ENCODE assay signal across 9 mouse cellular contexts in genomic region chr12:70144637-70145448, GRCm38 (mm10). TPM values are rescaled to one million over a fixed set of nuclear protein-coding genes. Genes with fewer than 3 reads are reported as not detected.
DNase-seq lines count a peak whose midpoint lies in the region; ATAC-seq and TF ChIP-seq lines count a peak whose summit lies in the region.
"Had no signal": no experiment of that assay in that cellular context is flagged by ENCODE, and none has a peak within 500 bp of the region (broad histone marks: within the 10 kb centered on the region; RNA-seq: fewer than 3 reads in every experiment).

No protein-coding gene starts in this region.

- WGBS in heart, adult 2 months = 21% methylated on average over 20 of the region's 20 CpGs
- 53% methylated on average over 20 of the region's 20 CpGs for WGBS in limb, embryonic 13.5 days

- no peaks in the 10 kb centered on the region for H3K79me2 ChIP-seq in heart, adult 2 months (replicated peaks; ENCODE audit: control insufficient read depth, insufficient read depth, low read length)
- H3K79me2 ChIP-seq in myocyte (ENCODE audit: control insufficient read depth, insufficient read depth) = no peaks in the 10 kb centered on the region

- TF ChIP-seq EP300 in heart, adult 2 months (IDR thresholded peaks at IDR 0.05; ENCODE audit: insufficient read depth, low read depth, low read length) = no peak

- no peaks in the 10 kb centered on the region for H3K27me3 ChIP-seq in heart, adult 2 months (ENCODE audit: control insufficient read depth, insufficient read depth, low read length)
- no peaks in the 10 kb centered on the region for H3K27me3 ChIP-seq in limb, embryonic 13.5 days
- H3K27me3 ChIP-seq in myocyte (ENCODE audit: control insufficient read depth, insufficient read depth, insufficient read length) = no peaks in the 10 kb centered on the region
- H3K27me3 ChIP-seq: hindbrain, embryonic 15.5 days had no signal

- no peak overlapping the region for H3K4me3 ChIP-seq in heart, adult 2 months
- H3K4me3 ChIP-seq in limb, embryonic 13.5 days = no peak overlapping the region
- H3K4me3 ChIP-seq in myocyte = no peak overlapping the region
- H3K4me3 ChIP-seq: hindbrain, embryonic 15.5 days had no signal

- no peaks in the 10 kb centered on the region for H3K9me3 ChIP-seq in limb, embryonic 13.5 days
- H3K9me3 ChIP-seq: hindbrain, embryonic 15.5 days had no signal

- no peak for TF ChIP-seq POLR2A in heart, adult 2 months (IDR thresholded peaks at IDR 0.05; ENCODE audit: insufficient read depth, low read depth, low read length)
- no peak for TF ChIP-seq POLR2A in myocyte (IDR thresholded peaks at IDR 0.05; ENCODE audit: insufficient read length, low read depth)

- no peak overlapping the region for H3ac ChIP-seq in myocyte (ENCODE audit: control insufficient read depth, insufficient read length)

- peaks cover 6% of the 10 kb centered on the region for H3K4me1 ChIP-seq in heart, adult 2 months (ENCODE audit: control insufficient read depth, insufficient read depth, low read length)
- peaks cover 12% of the 10 kb centered on the region for H3K4me1 ChIP-seq in limb, embryonic 13.5 days

- H3K4me2 ChIP-seq in limb, embryonic 13.5 days (replicated peaks) = 0 out of 2 replicates have a peak overlapping the region, but pooled peaks have one; percentile 15
- peak overlapping the region; percentile 44 for H3K4me2 ChIP-seq in myocyte (ENCODE audit: low read depth)
- H3K4me2 ChIP-seq: hindbrain, embryonic 15.5 days had no signal

- peak overlapping the region; percentile 54 for H3K27ac ChIP-seq in heart, adult 2 months
- H3K27ac ChIP-seq in limb, embryonic 13.5 days = no peak overlapping the region
- H3K27ac ChIP-seq: hindbrain, embryonic 15.5 days had no signal

- DNase-seq in B cell, adult 2 months = peak; percentile 79 to 83
- DNase-seq in Muller cell, postnatal 12 days (ENCODE audit: inconsistent ontology term) = peak; percentile 37
- DNase-seq in cerebellum, postnatal 10 days = peak; percentile 80 to 87
- peak; percentile 53 to 54 for DNase-seq in heart, adult 2 months
- peak; percentile 20 to 53 for DNase-seq in kidney, adult 8-10 months
- peak; percentile 50 to 63 for DNase-seq in thymus, postnatal 36 days

- H3K9ac ChIP-seq in heart, adult 2 months (ENCODE audit: low read depth, low read length) = no peak overlapping the region
- H3K9ac ChIP-seq in limb, embryonic 13.5 days = no peak overlapping the region
- H3K9ac ChIP-seq: hindbrain, embryonic 15.5 days had no signal

- intact Hi-C loops in heart, adult 2 months (cut with DNase I) = loop anchor here (2.0 to 10.0 kb wide), 4 partner anchors 34 to 390 kb away; partner anchors contain the start of gene Sav1

- no peaks in the 10 kb centered on the region for H3K36me3 ChIP-seq in heart, adult 2 months (ENCODE audit: control insufficient read depth, insufficient read depth, low read length)
- no peaks in the 10 kb centered on the region for H3K36me3 ChIP-seq in limb, embryonic 13.5 days
- H3K36me3 ChIP-seq in myocyte (ENCODE audit: control insufficient read depth, insufficient read depth) = no peaks in the 10 kb centered on the region
- H3K36me3 ChIP-seq: hindbrain, embryonic 15.5 days had no signal

- peak; percentile 84 for TF ChIP-seq CTCF in heart, adult 2 months (IDR thresholded peaks at IDR 0.05)

- no peak for ATAC-seq in limb, embryonic 13.5 days (ENCODE audit: low FRiP score, low read depth)

TF ChIP-seq in myocyte, 11 proteins besides CTCF, POLR2A, EP300 and RAD21:
- no peak for TF ChIP-seq MYOG (IDR thresholded peaks at IDR 0.05; ENCODE audit: control insufficient read depth in 1 of 3, insufficient read depth in 1 of 3, insufficient read length in 2 of 3, low read depth in 2 of 3)
- TF ChIP-seq POLR2AphosphoS2 (IDR thresholded peaks at IDR 0.05; ENCODE audit: insufficient read length, low read depth) = no peak
- no peak for TF ChIP-seq TCF3 (IDR thresholded peaks at IDR 0.05; ENCODE audit: insufficient read length, low read depth)
- no peak for TF ChIP-seq MYOD1 (IDR thresholded peaks at IDR 0.05; ENCODE audit: control insufficient read depth in 1 of 3, insufficient read length in 2 of 3, low read depth in 2 of 3)
- no peak for TF ChIP-seq USF1 (IDR thresholded peaks at IDR 0.05; ENCODE audit: low read depth)
- no peak for TF ChIP-seq SRF (IDR thresholded peaks at IDR 0.05; ENCODE audit: control insufficient read depth, insufficient read length, low read depth)
- no peak for TF ChIP-seq TCF12 (IDR thresholded peaks at IDR 0.05; ENCODE audit: insufficient read depth, poor library complexity, severe bottlenecking)
- TF ChIP-seq REST (IDR thresholded peaks at IDR 0.05; ENCODE audit: insufficient read depth, insufficient read length) = no peak

RNA-seq across cellular contexts. Expression of gene Abhd12b, which starts 9.1 kb away (rescaled TPM):
- total RNA-seq in heart, adult 2 months (2021) = not detected
- polyA plus RNA-seq in heart, adult 2 months (2012; rRNA removed) = not detected in 2 replicates
- not detected in 2 replicates for polyA plus RNA-seq in limb, embryonic 13.5 days (2015; fragmentation: Nextera tagmentation; extraction: Ambion mirVana)
- polyA plus RNA-seq in myocyte (2012; fragmentation: generic; extraction: Trizol) = not detected
- polyA plus RNA-seq: hindbrain, embryonic 15.5 days had no signal

RNA-seq across cellular contexts. Expression of gene Nin, which starts 31.3 kb away (rescaled TPM):
- total RNA-seq in heart, adult 2 months (2021) = 10 to 100 TPM; 13.7 to 17.3 TPM
- polyA plus RNA-seq in heart, adult 2 months (2012; rRNA removed) = 4.5 and 9.3 TPM in 2 replicates
- polyA plus RNA-seq in limb, embryonic 13.5 days (2015; fragmentation: Nextera tagmentation; extraction: Ambion mirVana) = 11.0 and 11.4 TPM in 2 replicates
- polyA plus RNA-seq in myocyte (2012; fragmentation: generic; extraction: Trizol) = 5.0 TPM
